Mouse (Mus musculus): Measurements from ENCODE around the gene H2afy2.
A peak's percentile ranks its signal among the peaks of the same experiment; 100 is the strongest.

H2afy2 gene

GRCm38 (mm10) chr10:61783621-61784251, at the start of gene H2afy2:
Gene H2afy2 (minus strand): TSS chr10:61784147.
- DNase-seq (ENCODE audit: low read depth, low spot score), result peak; percentile 60

- no peak for DNase-seq (ENCODE audit: low read depth, low spot score)
Observed at GRCm38 (mm10) chr10:61832713-61833112, 48.8 kb upstream of the H2afy2 start.

DNA sequence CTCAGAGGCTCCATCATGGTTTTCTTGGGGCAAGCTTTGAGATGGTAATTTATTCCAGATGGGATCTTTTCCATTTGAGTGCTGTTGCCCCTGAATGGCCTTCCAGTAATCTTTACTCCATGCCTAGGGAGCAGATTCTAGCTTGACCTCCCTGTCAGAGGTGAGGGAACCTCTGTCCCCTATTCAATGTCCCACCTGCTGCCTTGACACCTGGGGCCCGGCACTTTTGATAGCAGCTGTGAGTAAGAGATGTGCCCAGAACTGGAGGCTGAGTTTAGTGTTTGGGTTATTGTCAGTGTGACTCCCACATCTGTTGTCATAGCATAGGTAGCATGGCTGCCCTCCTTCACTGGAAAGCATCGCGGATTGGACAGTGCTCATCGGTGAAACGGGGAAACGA, 47.8 kb upstream of the H2afy2 start:
- no peak for DNase-seq (ENCODE audit: low read depth, low spot score)

- no peak for DNase-seq (ENCODE audit: low read depth, low spot score)
Observed at GRCm38 (mm10) chr10:61831251-61831650, 47.3 kb upstream of the H2afy2 start.

- no peak for DNase-seq (ENCODE audit: low read depth, low spot score)
Observed at GRCm38 (mm10) chr10:61830817-61831216, 46.9 kb upstream of the H2afy2 start.

DNA sequence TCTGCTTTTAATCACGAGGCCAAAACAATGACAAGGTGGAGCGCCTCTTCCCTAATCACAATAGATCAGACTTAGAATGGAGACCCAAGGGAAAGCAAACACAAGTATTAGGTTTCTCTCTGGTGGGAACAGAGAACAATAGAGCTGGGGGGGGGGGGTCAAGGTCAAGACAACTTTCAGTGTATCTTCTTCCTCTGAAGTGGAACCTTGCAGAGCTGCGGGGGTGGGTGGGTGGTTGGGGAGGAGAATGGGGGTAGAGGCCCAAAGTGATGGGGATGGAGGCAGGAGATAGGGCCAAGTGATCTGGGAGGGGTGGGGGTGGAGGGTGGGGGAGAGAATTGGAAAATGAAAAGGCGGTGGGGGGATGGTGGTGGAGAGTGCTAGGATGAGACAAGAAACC, 45.1 kb upstream of the H2afy2 start:
- DNase-seq (ENCODE audit: low read depth, low spot score), result no peak

DNA sequence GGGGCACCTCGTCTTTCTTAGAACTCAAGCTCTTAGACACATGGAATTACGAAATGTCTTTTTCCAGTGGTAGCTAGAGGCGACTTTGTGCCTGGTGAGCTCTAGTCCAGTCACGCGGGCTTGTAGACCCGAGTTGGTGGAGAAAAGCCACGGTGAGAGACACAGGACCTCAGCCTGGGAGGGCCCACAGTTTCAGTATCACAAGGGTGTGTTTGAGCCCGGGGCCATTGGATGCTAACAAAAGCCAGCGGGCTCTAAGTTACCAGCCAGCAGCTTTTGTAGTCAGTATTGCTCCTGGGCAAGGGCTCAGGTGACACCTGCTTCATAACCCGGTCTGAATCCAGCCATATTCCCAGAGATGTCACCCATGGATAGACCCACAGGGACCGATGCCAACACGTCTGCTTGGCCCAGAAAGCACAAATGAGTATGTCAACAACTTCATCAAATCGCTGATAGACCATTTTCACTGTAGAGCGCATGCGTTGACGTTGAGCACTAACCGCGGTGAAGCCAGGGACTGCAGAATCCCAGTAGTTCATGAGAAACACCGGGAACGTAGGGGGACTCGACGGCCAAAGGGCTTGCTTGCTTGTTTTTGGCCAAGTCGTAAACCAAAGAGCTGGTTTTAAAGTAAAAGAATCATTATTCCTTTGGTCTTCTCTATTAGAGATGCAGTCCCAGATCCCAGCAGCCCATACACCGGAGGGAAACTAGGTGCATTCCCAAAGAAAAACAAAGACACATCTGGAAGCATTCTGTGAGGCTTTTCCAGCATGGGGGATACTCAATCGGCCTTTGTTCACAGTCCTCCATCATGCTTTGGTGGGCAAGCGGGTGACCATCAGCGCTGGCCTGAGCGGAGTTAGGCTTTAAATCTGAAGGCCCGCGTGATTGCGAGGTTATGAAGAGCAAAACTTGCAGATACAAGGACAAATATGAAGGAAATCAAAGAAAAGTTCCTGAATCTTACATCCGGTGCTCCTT, 44.3 kb upstream of the H2afy2 start:
- DNase-seq (ENCODE audit: low read depth, low spot score), result no peak

- no peak for DNase-seq (ENCODE audit: low read depth, low spot score)
Observed at GRCm38 (mm10) chr10:61826753-61827435, 42.9 kb upstream of the H2afy2 start.

DNA sequence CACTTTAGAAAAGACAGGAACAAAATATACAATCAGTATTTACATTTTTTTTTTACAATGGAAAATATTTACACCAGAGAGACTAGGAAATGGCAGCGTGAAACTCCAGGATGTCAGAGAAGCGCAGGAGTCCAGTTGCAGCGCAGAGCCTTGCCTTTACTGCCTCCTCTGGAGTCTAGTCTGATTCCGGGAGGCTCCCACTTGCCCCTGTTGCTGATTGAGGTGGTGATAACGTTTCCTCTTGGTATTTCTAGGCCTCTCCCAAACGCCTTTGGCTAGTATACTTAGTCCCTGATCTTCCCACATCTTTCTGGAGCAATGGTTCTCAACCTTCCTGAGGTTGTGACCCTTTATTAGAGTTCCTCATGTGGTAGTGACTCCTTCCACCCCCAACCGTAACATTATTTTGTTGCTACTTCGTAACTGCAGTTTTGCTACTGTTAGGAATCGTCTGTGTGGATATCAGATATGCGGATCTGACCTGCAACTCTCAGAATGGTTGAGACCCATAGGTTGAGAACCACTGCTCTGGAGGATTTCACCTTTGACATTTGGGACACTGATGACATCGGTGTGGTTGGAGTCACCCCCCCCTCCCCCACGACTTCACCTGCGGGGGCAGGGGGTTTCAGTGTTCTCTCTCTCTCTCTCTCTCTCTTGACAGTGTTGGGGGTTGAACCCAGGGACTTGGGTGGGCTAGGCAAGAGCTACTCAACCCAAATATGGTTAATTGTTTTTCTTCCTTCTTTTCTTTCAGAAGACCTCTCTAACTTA, 42.2 kb upstream of the H2afy2 start:
- DNase-seq (ENCODE audit: low read depth, low spot score), result no peak

- no peak for DNase-seq (ENCODE audit: low read depth, low spot score)
Observed at GRCm38 (mm10) chr10:61825536-61825935, 41.6 kb upstream of the H2afy2 start.

- no peak for DNase-seq (ENCODE audit: low read depth, low spot score)
Observed at GRCm38 (mm10) chr10:61823731-61824115, 39.8 kb upstream of the H2afy2 start.

- no peak for DNase-seq (ENCODE audit: low read depth, low spot score)
Observed at GRCm38 (mm10) chr10:61822968-61823730, 39.2 kb upstream of the H2afy2 start.

DNA sequence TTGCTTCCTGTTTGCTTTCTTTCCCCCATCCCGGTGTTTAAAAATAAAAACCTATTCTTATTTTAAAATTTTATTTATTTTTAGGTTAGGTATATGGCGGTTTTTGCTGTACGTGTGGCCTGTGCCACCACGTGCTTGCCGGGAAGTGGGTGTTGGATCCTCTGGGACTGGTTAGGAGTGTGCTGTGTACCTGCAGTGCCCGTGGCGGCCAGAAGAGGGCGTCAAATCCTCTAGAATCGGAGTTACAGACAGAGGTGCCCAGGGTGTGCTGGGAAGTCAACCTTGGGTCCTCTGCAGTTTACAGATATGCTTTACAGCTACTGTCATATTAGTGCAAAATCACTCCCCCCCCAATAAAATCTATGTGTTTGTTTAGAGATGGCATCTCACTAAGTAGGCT, 36.1 kb upstream of the H2afy2 start:
- DNase-seq (ENCODE audit: low read depth, low spot score), result no peak

- DNase-seq (ENCODE audit: low read depth, low spot score), result no peak
Observed at GRCm38 (mm10) chr10:61811987-61812386, 28.0 kb upstream of the H2afy2 start.

GRCm38 (mm10) chr10:61798133-61798576, 14.2 kb upstream of the H2afy2 start:
- DNase-seq (ENCODE audit: low read depth, low spot score), result no peak

- no peak for DNase-seq (ENCODE audit: low read depth, low spot score)
Observed at GRCm38 (mm10) chr10:61795458-61795857, 11.5 kb upstream of the H2afy2 start.

- no peak for DNase-seq (ENCODE audit: low read depth, low spot score)
Observed at GRCm38 (mm10) chr10:61794971-61795370, 11.0 kb upstream of the H2afy2 start.

DNA sequence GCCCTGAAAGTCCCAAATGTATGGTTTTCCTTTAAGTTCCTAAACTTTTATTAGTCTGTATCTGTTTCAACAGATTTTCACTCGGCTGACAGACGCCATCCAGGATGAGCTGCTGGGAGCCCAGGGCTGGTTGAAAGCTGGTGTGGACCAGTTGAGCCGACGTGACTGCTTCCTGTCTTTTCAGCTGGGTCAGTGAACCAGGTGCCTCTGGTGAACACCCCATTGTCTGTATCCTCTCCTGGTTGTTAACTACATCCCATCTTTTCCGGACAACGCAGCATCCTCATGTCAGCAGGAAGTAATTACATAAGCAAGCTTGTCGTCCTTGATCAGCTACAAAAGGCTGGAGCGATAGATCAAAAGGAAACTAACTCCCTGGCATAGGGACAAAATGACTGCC, 9.1 kb upstream of the H2afy2 start:
- DNase-seq (ENCODE audit: low read depth, low spot score), result no peak

- no peak for DNase-seq (ENCODE audit: low read depth, low spot score)
Observed at GRCm38 (mm10) chr10:61788499-61788898, 4.6 kb upstream of the H2afy2 start.

- DNase-seq (ENCODE audit: low read depth, low spot score), result no peak
Observed at GRCm38 (mm10) chr10:61787541-61788313, 3.8 kb upstream of the H2afy2 start.
